Mouse (Mus musculus) small intestine, adult 2 months (tissue): ENCODE data around the gene Plekhb2. TPM values are rescaled to one million over a fixed set of nuclear protein-coding genes. Genes with fewer than 3 reads are reported as not detected.

Source experiments
- H3K27ac ChIP-seq: fragments of 200-500 bp; 2 replicates; pipeline ENCODE4 v1.5.1; 2012; ENCODE audit warnings: low read depth, low read length, control low read depth, inconsistent platforms; ENCODE audit not compliant: insufficient read depth
- H3K27me3 ChIP-seq: fragments of 200-500 bp; 2 replicates; pipeline ENCODE4 v1.6.1; 2012; ENCODE audit warnings: mild to moderate bottlenecking, moderate library complexity, low read length, inconsistent platforms; ENCODE audit not compliant: control insufficient read depth, insufficient read depth
- H3K36me3 ChIP-seq: fragments of 200-500 bp; 2 replicates; pipeline ENCODE4 v1.6.1; 2012; ENCODE audit warnings: mild to moderate bottlenecking, low read length, control low read depth, inconsistent platforms; ENCODE audit not compliant: control insufficient read depth, insufficient read depth
- H3K4me1 ChIP-seq: fragments of 200-500 bp; 2 replicates; pipeline ENCODE4 v1.6.1; 2012; ENCODE audit warnings: low read length, inconsistent platforms, mixed read lengths; ENCODE audit not compliant: control insufficient read depth, insufficient read depth, insufficient read length
- H3K4me3 ChIP-seq: fragments of 200-500 bp; 2 replicates; pipeline ENCODE4 v1.5.1; 2012; ENCODE audit warnings: low read depth, mild to moderate bottlenecking, control low read depth, inconsistent platforms, low read length, moderate library complexity
- CTCF ChIP-seq: fragments of 200-500 bp; IDR thresholded peaks from 2 replicates; pipeline ENCODE4 v1.5.1; 2012; ENCODE audit warnings: low read depth, mild to moderate bottlenecking, control low read depth, inconsistent platforms, low read length, moderate library complexity, mixed read lengths; ENCODE audit not compliant: insufficient replicate concordance, insufficient read length; ENCODE audit errors: extremely low read depth
- POLR2A ChIP-seq: fragments of 200-500 bp; IDR thresholded peaks from 2 replicates; pipeline ENCODE4 v1.6.1; 2012; ENCODE audit warnings: low read depth, mild to moderate bottlenecking, control low read depth, inconsistent platforms, low read length, moderate library complexity
- WGBS: fragments of 180-500 bp; shearing (Covaris S2); methylation state at CpG from one replicate; pipeline ENCODE4 v1.1.7; 2018; 5-methylcytosine and 5-hydroxymethylcytosine counted together
- polyA plus RNA-seq: library from polyadenylated mRNA; depleted of rRNA; stranded (reverse); fragments of >200 nt; gene quantifications from 2 replicates; pipeline ENCODE4 v1.2.3, GENCODE M21; 2012

Gene Plekhb2
- polyA plus RNA-seq, 1 experiment = 196 TPM

- TF ChIP-seq CTCF (no peak), POLR2A (no peak)
- no peak overlapping the region for H3K27ac ChIP-seq
- H3K36me3 ChIP-seq = peaks cover 82% of the 10 kb centered on the region
- no peaks in the 10 kb centered on the region for H3K27me3 ChIP-seq
- H3K4me1 ChIP-seq = no peaks in the 10 kb centered on the region
- 89% methylated on average over 9 of the region's 9 CpGs for WGBS
- H3K4me3 ChIP-seq = no peak overlapping the region
Observed at GRCm38 (mm10) chr1:34865866-34866265, 16.1 kb downstream of the Plekhb2 start.

GRCm38 (mm10) chr1:34866815-34867573, 17.2 kb downstream of the Plekhb2 start:
- TF ChIP-seq CTCF = peak; percentile 93; the same call in 1 of the 2 replicates
- no peak for TF ChIP-seq POLR2A
- H3K36me3 ChIP-seq = peaks cover 85% of the 10 kb centered on the region
- 65% methylated on average over 10 of the region's 10 CpGs for WGBS

GRCm38 (mm10) chr1:34867574-34867955, 17.8 kb downstream of the Plekhb2 start:
- H3K36me3 ChIP-seq = peaks cover 84% of the 10 kb centered on the region
- H3K27ac ChIP-seq = no peak overlapping the region
- WGBS = 90% methylated on average over 5 of the region's 5 CpGs
- H3K4me3 ChIP-seq = no peak overlapping the region
- no peaks in the 10 kb centered on the region for H3K27me3 ChIP-seq
- H3K4me1 ChIP-seq = no peaks in the 10 kb centered on the region
- TF ChIP-seq CTCF (no peak), POLR2A (no peak)

More at GRCm38 (mm10) chr1:34866815-34867573, 17.2 kb downstream of the Plekhb2 start:
- Histone ChIP-seq H3K27ac (no peak overlapping the region), H3K27me3 (no peaks in the 10 kb centered on the region), H3K4me3 (no peak overlapping the region), H3K4me1 (no peaks in the 10 kb centered on the region)

GRCm38 (mm10) chr1:34868391-34868790, 18.6 kb downstream of the Plekhb2 start:
- Histone ChIP-seq H3K36me3 (peaks cover 84% of the 10 kb centered on the region), H3K4me1 (no peaks in the 10 kb centered on the region), H3K27me3 (no peaks in the 10 kb centered on the region), H3K4me3 (no peak overlapping the region), H3K27ac (no peak overlapping the region)
- TF ChIP-seq CTCF (no peak), POLR2A (no peak)
- 94% methylated on average over 8 of the region's 8 CpGs for WGBS

- H3K4me1 ChIP-seq = no peaks in the 10 kb centered on the region
- H3K4me3 ChIP-seq = no peak overlapping the region
- WGBS = 96% methylated on average over 16 of the region's 16 CpGs
- no peaks in the 10 kb centered on the region for H3K27me3 ChIP-seq
- H3K27ac ChIP-seq = no peak overlapping the region
- TF ChIP-seq CTCF (no peak), POLR2A (no peak)
- peaks cover 83% of the 10 kb centered on the region for H3K36me3 ChIP-seq
Observed at GRCm38 (mm10) chr1:34869231-34869630, 19.5 kb downstream of the Plekhb2 start.

GRCm38 (mm10) chr1:34871170-34871569, 21.4 kb downstream of the Plekhb2 start:
- WGBS = 97% methylated on average over 9 of the region's 9 CpGs
- no peaks in the 10 kb centered on the region for H3K27me3 ChIP-seq
- no peak for TF ChIP-seq POLR2A
- no peak for TF ChIP-seq CTCF
- no peak overlapping the region for H3K27ac ChIP-seq
- H3K4me1 ChIP-seq = no peaks in the 10 kb centered on the region
- peaks cover 82% of the 10 kb centered on the region for H3K36me3 ChIP-seq
- H3K4me3 ChIP-seq = no peak overlapping the region

GRCm38 (mm10) chr1:34873551-34873950, 23.8 kb downstream of the Plekhb2 start:
- TF ChIP-seq CTCF (no peak), POLR2A (no peak)
- Histone ChIP-seq H3K27me3 (no peaks in the 10 kb centered on the region), H3K36me3 (peaks cover 90% of the 10 kb centered on the region), H3K4me3 (no peak overlapping the region), H3K27ac (no peak overlapping the region), H3K4me1 (no peaks in the 10 kb centered on the region)
- WGBS = 91% methylated on average over 5 of the region's 5 CpGs

GRCm38 (mm10) chr1:34879611-34880010, 29.8 kb downstream of the Plekhb2 start:
- Histone ChIP-seq H3K4me3 (no peak overlapping the region), H3K27ac (no peak overlapping the region), H3K4me1 (no peaks in the 10 kb centered on the region), H3K27me3 (no peaks in the 10 kb centered on the region), H3K36me3 (peaks cover 42% of the 10 kb centered on the region)
- no peak for TF ChIP-seq POLR2A
- no peak for TF ChIP-seq CTCF
- WGBS = 72% methylated on average over 6 of the region's 6 CpGs
